Comparison of ENCODE assay signal across 31 mouse cellular contexts in genomic region chr7:46883304-46883703, GRCm38 (mm10). TPM values are rescaled to one million over a fixed set of nuclear protein-coding genes. Genes with fewer than 3 reads are reported as not detected.
DNase-seq lines count a peak whose midpoint lies in the region; ATAC-seq lines count a peak whose summit lies in the region.
"Had no signal": no experiment of that assay in that cellular context is flagged by ENCODE, and none has a peak within 500 bp of the region (broad histone marks: within the 10 kb centered on the region; RNA-seq: fewer than 3 reads in every experiment).

No protein-coding gene starts in this region.

- WGBS in liver, embryonic 12.5 days (ENCODE audit: insufficient replicate concordance) = 6% methylated on average over 3 of the region's 3 CpGs
- WGBS in liver, embryonic 16.5 days (ENCODE audit: insufficient replicate concordance) = 20% methylated on average over 3 of the region's 3 CpGs
- 89% methylated on average over 3 of the region's 3 CpGs for WGBS in forebrain, embryonic 10.5 days

- peak; percentile 54 for ATAC-seq in liver, embryonic 12.5 days
- peak; percentile 37; the same call in 1 of the 2 replicates for ATAC-seq in liver, embryonic 16.5 days (ENCODE audit: low read depth)
- ATAC-seq: activated CD4-positive, CD25-positive, alpha-beta regulatory T cell, adult 4 months; forebrain, embryonic 16.5 days; hindbrain, postnatal 0 days; Patski had no signal

- no peak overlapping the region for H3K27ac ChIP-seq in liver, embryonic 12.5 days
- no peak overlapping the region for H3K27ac ChIP-seq in liver, embryonic 16.5 days (ENCODE audit: low read length)
- no peak overlapping the region for H3K27ac ChIP-seq in forebrain, embryonic 10.5 days
- H3K27ac ChIP-seq: embryonic facial prominence, embryonic 15.5 days; forebrain, embryonic 12.5 days; heart, embryonic 10.5 days; hindbrain, embryonic 13.5 days; hindbrain, postnatal 0 days had no signal

- peaks cover 22% of the 10 kb centered on the region for H3K4me1 ChIP-seq in liver, embryonic 12.5 days
- no peaks in the 10 kb centered on the region; the same call in 1 of the 2 replicates for H3K4me1 ChIP-seq in liver, embryonic 16.5 days (ENCODE audit: control insufficient read depth, low read depth, low read length)
- H3K4me1 ChIP-seq in forebrain, embryonic 10.5 days = no peaks in the 10 kb centered on the region
- H3K4me1 ChIP-seq: embryonic facial prominence, embryonic 15.5 days; forebrain, embryonic 12.5 days; heart, embryonic 10.5 days; hindbrain, embryonic 13.5 days had no signal

- H3K9me3 ChIP-seq in liver, embryonic 12.5 days (replicated peaks) = no peaks in the 10 kb centered on the region
- H3K9me3 ChIP-seq in liver, embryonic 16.5 days (replicated peaks; ENCODE audit: control insufficient read depth, low read length) = no peaks in the 10 kb centered on the region
- no peaks in the 10 kb centered on the region for H3K9me3 ChIP-seq in forebrain, embryonic 10.5 days
- H3K9me3 ChIP-seq: embryonic facial prominence, embryonic 15.5 days; forebrain, embryonic 12.5 days; heart, embryonic 10.5 days; hindbrain, embryonic 13.5 days had no signal

- DNase-seq in 416B (ENCODE audit: low read depth) (peak; percentile 95), MEL-GATA-1-ER (ENCODE audit: extremely low read depth, low read depth) (peak; percentile 82)
- DNase-seq in forebrain, embryonic 10.5 days (ENCODE audit: extremely low spot score, low spot score) = no peak
- DNase-seq in spleen, postnatal 14 days (ENCODE audit: low spot score in 2 of 2) = no peak
- no peak for DNase-seq in adrenal gland, postnatal 25 days
- DNase-seq in urinary bladder, postnatal 25 days (ENCODE audit: low spot score) = no peak
- DNase-seq: adrenal gland, postnatal 14 days; cerebellum, adult 2 months; cerebellum, postnatal 10 days; embryo, embryonic 11 days; gastrocnemius, postnatal 10 days; heart, adult 18-20 months; heart, postnatal 10 days; heart, postnatal 4 days had no signal

- no peak overlapping the region for H3K4me3 ChIP-seq in liver, embryonic 12.5 days
- H3K4me3 ChIP-seq in liver, embryonic 16.5 days (ENCODE audit: low read depth, low read length) = no peak overlapping the region
- no peak overlapping the region for H3K4me3 ChIP-seq in forebrain, embryonic 10.5 days
- H3K4me3 ChIP-seq: embryonic facial prominence, embryonic 15.5 days; erythroblast, embryonic 14.5 days; forebrain, embryonic 12.5 days; heart, embryonic 10.5 days; hindbrain, embryonic 13.5 days had no signal

- peaks cover 39% of the 10 kb centered on the region for H3K36me3 ChIP-seq in liver, embryonic 12.5 days
- H3K36me3 ChIP-seq in liver, embryonic 16.5 days (ENCODE audit: control insufficient read depth, insufficient read depth) = peaks cover under 1% of the 10 kb centered on the region; the same call in 1 of the 2 replicates
- peaks cover 71% of the 10 kb centered on the region for H3K36me3 ChIP-seq in forebrain, embryonic 10.5 days (replicated peaks)

- H3K27me3 ChIP-seq in liver, embryonic 12.5 days (replicated peaks) = no peaks in the 10 kb centered on the region
- H3K27me3 ChIP-seq in liver, embryonic 16.5 days (ENCODE audit: control insufficient read depth, insufficient read depth, low read depth, low read length) = no peaks in the 10 kb centered on the region
- H3K27me3 ChIP-seq in forebrain, embryonic 10.5 days (ENCODE audit: poor library complexity, severe bottlenecking) = no peaks in the 10 kb centered on the region
- H3K27me3 ChIP-seq: CH12.LX; embryonic facial prominence, embryonic 15.5 days; forebrain, embryonic 12.5 days; hindbrain, embryonic 13.5 days; Patski had no signal

- no peak overlapping the region for H3K4me2 ChIP-seq in liver, embryonic 12.5 days
- no peak overlapping the region for H3K4me2 ChIP-seq in liver, embryonic 16.5 days (ENCODE audit: low read depth, low read length)
- H3K4me2 ChIP-seq: embryonic facial prominence, embryonic 15.5 days; forebrain, embryonic 12.5 days; hindbrain, embryonic 13.5 days had no signal

- H3K9ac ChIP-seq in liver, embryonic 12.5 days = no peak overlapping the region
- no peak overlapping the region for H3K9ac ChIP-seq in liver, embryonic 16.5 days (ENCODE audit: low read depth, low read length)
- H3K9ac ChIP-seq: embryonic facial prominence, embryonic 15.5 days; forebrain, embryonic 12.5 days; hindbrain, embryonic 13.5 days had no signal

RNA-seq across cellular contexts. Expression of gene Ldhc, which starts 22.3 kb away (rescaled TPM):
- polyA plus RNA-seq in liver, embryonic 12.5 days (2016; fragmentation: Nextera tagmentation; extraction: Ambion mirVana) = 0.15 and 0.22 TPM in 2 replicates
- 0.17 and 0.26 TPM in 2 replicates for polyA plus RNA-seq in liver, embryonic 16.5 days (2015; fragmentation: Nextera tagmentation; extraction: Ambion mirVana)
- polyA plus RNA-seq in forebrain, embryonic 10.5 days (2016; fragmentation: Nextera tagmentation; extraction: Ambion mirVana) = 0.17 TPM in 1 of 2 replicates, not detected in the other
- not detected in 2 replicates for total RNA-seq in adrenal gland, postnatal 25 days (2021)
- total RNA-seq: adrenal gland, adult 18-20 months; adrenal gland, postnatal 14 days; CH12.LX; gastrocnemius, postnatal 10 days; gastrocnemius, postnatal 4 days; heart, adult 18-20 months; heart, postnatal 10 days; heart, postnatal 4 days; hindbrain, postnatal 0 days had no signal
- polyA plus RNA-seq: activated CD4-positive, CD25-positive, alpha-beta regulatory T cell, adult 4 months; cerebellum, adult 2 months; embryonic facial prominence, embryonic 11.5 days; embryonic facial prominence, embryonic 15.5 days; forebrain, embryonic 12.5 days; frontal cortex, adult 2 months; heart, embryonic 14.5 days; Patski had no signal

RNA-seq across cellular contexts. Expression of gene Tsg101, which starts 36.5 kb away (rescaled TPM):
- polyA plus RNA-seq in liver, embryonic 12.5 days (2016; fragmentation: Nextera tagmentation; extraction: Ambion mirVana) = 84.7 and 87.5 TPM in 2 replicates
- 54.4 and 54.6 TPM in 2 replicates for polyA plus RNA-seq in liver, embryonic 16.5 days (2015; fragmentation: Nextera tagmentation; extraction: Ambion mirVana)
- polyA plus RNA-seq in forebrain, embryonic 10.5 days (2016; fragmentation: Nextera tagmentation; extraction: Ambion mirVana) = 259 and 274 TPM in 2 replicates
- total RNA-seq in adrenal gland, postnatal 25 days (2021) = 88.4 and 93.9 TPM in 2 replicates

RNA-seq across cellular contexts. Expression of gene Ldha, which starts 42.0 kb away (rescaled TPM):
- 1,680 and 1,789 TPM in 2 replicates for polyA plus RNA-seq in liver, embryonic 12.5 days (2016; fragmentation: Nextera tagmentation; extraction: Ambion mirVana)
- polyA plus RNA-seq in liver, embryonic 16.5 days (2015; fragmentation: Nextera tagmentation; extraction: Ambion mirVana) = 2,014 and 2,183 TPM in 2 replicates
- polyA plus RNA-seq in forebrain, embryonic 10.5 days (2016; fragmentation: Nextera tagmentation; extraction: Ambion mirVana) = 3,398 and 3,630 TPM in 2 replicates
- 283 and 320 TPM in 2 replicates for total RNA-seq in adrenal gland, postnatal 25 days (2021)

Comparison
In these comparisons a context has a peak if more than half of its experiments do, and no peak if none do; other contexts are left out.
1. DNase-seq: peak in 416B (single experiment) and MEL-GATA-1-ER (single experiment); none in forebrain, embryonic 10.5 days (single experiment), spleen, postnatal 14 days (0 of 2), adrenal gland, postnatal 25 days (single experiment) and urinary bladder, postnatal 25 days (single experiment).